Mouse (Mus musculus) layer of hippocampus, adult 11-12 months (tissue): Measurements from ENCODE around the gene Pmel.

Experiments used
- DNase-seq: peaks from one replicate; pipeline ENCODE4 v3.0.0; 2022; ENCODE audit warnings: low spot score

Pmel gene

GRCm38 (mm10) chr10:128703895-128704294, at the start of gene Pmel:
Gene Pmel (plus strand): TSS chr10:128704195.
- no peak for DNase-seq

GRCm38 (mm10) chr10:128655254-128655653, 48.7 kb upstream of the Pmel start:
- DNase-seq: no peak

GRCm38 (mm10) chr10:128656731-128657130, 47.3 kb upstream of the Pmel start:
- no peak for DNase-seq

- no peak for DNase-seq
These were observed 46.2 kb upstream of the Pmel start for GRCm38 (mm10) chr10:128657844-128658243.

GRCm38 (mm10) chr10:128659490-128659889, 44.5 kb upstream of the Pmel start:
- no peak for DNase-seq

GRCm38 (mm10) chr10:128662465-128662864, 41.5 kb upstream of the Pmel start:
- no peak for DNase-seq

- DNase-seq: no peak
These were observed 40.4 kb upstream of the Pmel start for GRCm38 (mm10) chr10:128663441-128664220.

GRCm38 (mm10) chr10:128664808-128665207, 39.2 kb upstream of the Pmel start:
- DNase-seq: no peak

GRCm38 (mm10) chr10:128665307-128665706, 38.7 kb upstream of the Pmel start:
- DNase-seq: no peak

- DNase-seq: no peak
These were observed 38.2 kb upstream of the Pmel start for GRCm38 (mm10) chr10:128665806-128666205.

- DNase-seq: peak; percentile 65
These were observed 35.0 kb upstream of the Pmel start for GRCm38 (mm10) chr10:128668790-128669672.

- no peak for DNase-seq
These were observed 32.8 kb upstream of the Pmel start for GRCm38 (mm10) chr10:128671148-128671547.

GRCm38 (mm10) chr10:128673763-128674468, 30.1 kb upstream of the Pmel start, which contains the start of gene Suox:
Gene Suox (minus strand): TSS chr10:128674073.
- DNase-seq: peak; percentile 82

- no peak for DNase-seq
These were observed 29.5 kb upstream of the Pmel start for GRCm38 (mm10) chr10:128674469-128675008.

GRCm38 (mm10) chr10:128695411-128695991, 8.5 kb upstream of the Pmel start:
- DNase-seq: no peak

GRCm38 (mm10) chr10:128695992-128696807, 7.8 kb upstream of the Pmel start, which contains the start of gene Rab5b:
Gene Rab5b (minus strand): TSS chr10:128696264.
- peak; percentile 100 for DNase-seq

GRCm38 (mm10) chr10:128697072-128697725, 6.8 kb upstream of the Pmel start:
- DNase-seq: no peak

GRCm38 (mm10) chr10:128699006-128699405, 5.0 kb upstream of the Pmel start:
- DNase-seq: no peak

GRCm38 (mm10) chr10:128699611-128700010, 4.4 kb upstream of the Pmel start:
- DNase-seq: no peak

- DNase-seq: no peak
These were observed 3.3 kb upstream of the Pmel start for GRCm38 (mm10) chr10:128700712-128701111.
